Mouse (Mus musculus) midbrain, postnatal 0 days (tissue): ENCODE results near the gene Cnrip1. TPM values are rescaled to one million over a fixed set of nuclear protein-coding genes. Genes with fewer than 3 reads are reported as not detected.

Experiments
- ATAC-seq: fragments of 200-750 bp; cut with Nextera tagmentation; 2 replicates; pipeline ENCODE4 v1.8.0; 2017; ENCODE audit warnings: moderate number of reproducible peaks, mild to moderate bottlenecking, moderate TSS enrichment, moderate library complexity; ENCODE audit not compliant: low FRiP score
- DNase-seq: peaks from one replicate; pipeline ENCODE4 v3.0.0-alpha.2; 2015; ENCODE audit warnings: low spot score
- H3K27ac ChIP-seq: fragments of 300-500 bp; sonication (generic); 2 replicates; pipeline ENCODE4 v1.5.1; 2014; ENCODE audit warnings: low read depth, mild to moderate bottlenecking, low read length, mixed read lengths
- H3K27me3 ChIP-seq: fragments of 300-500 bp; sonication (generic); 2 replicates; pipeline ENCODE4 v1.6.1; 2014; ENCODE audit warnings: low read length, control low read depth, mixed read lengths; ENCODE audit not compliant: insufficient read depth
- H3K36me3 ChIP-seq: fragments of 300-500 bp; sonication (generic); 2 replicates; pipeline ENCODE4 v1.6.1; 2014; ENCODE audit warnings: low read length, control low read depth, mixed read lengths; ENCODE audit not compliant: insufficient read depth
- H3K4me1 ChIP-seq: fragments of 300-500 bp; sonication (generic); 2 replicates; pipeline ENCODE4 v1.6.1; 2014; ENCODE audit warnings: mild to moderate bottlenecking, control low read depth, antibody characterized with exemption, low read length, mixed read lengths; ENCODE audit not compliant: insufficient read depth
- H3K4me2 ChIP-seq: fragments of 300-500 bp; sonication (generic); 2 replicates; pipeline ENCODE4 v1.6.1; 2014; ENCODE audit warnings: low read depth, mild to moderate bottlenecking, low read length, mixed read lengths; ENCODE audit not compliant: poor library complexity, severe bottlenecking
- H3K4me3 ChIP-seq: fragments of 300-500 bp; sonication (generic); 2 replicates; pipeline ENCODE4 v1.5.1; 2014; ENCODE audit warnings: low read depth, mild to moderate bottlenecking, low read length, moderate library complexity
- H3K9ac ChIP-seq: fragments of 300-500 bp; sonication (generic); replicated peaks from 2 replicates; pipeline ENCODE4 v1.6.1; 2014; ENCODE audit warnings: mild to moderate bottlenecking, low read length, moderate library complexity, mixed read lengths; ENCODE audit not compliant: poor library complexity, severe bottlenecking
- H3K9me3 ChIP-seq: fragments of 300-500 bp; sonication (generic); 2 replicates; pipeline ENCODE4 v1.6.1; 2016; ENCODE audit warnings: low read length, control low read depth
- CTCF ChIP-seq: IDR thresholded peaks from 2 replicates; pipeline ENCODE4 v1.5.1; 2016; ENCODE audit warnings: antibody characterized with exemption, mild to moderate bottlenecking
- WGBS: fragments of 180-500 bp; shearing (Covaris S2); extraction: QIAGEN DNeasy Blood & Tissue Kit; methylation state at CpG from one replicate; pipeline ENCODE4 v1.1.7; 2014; 5-methylcytosine and 5-hydroxymethylcytosine counted together
- polyA plus RNA-seq: library from polyadenylated mRNA; unstranded; fragments of >200 nt; fragmentation: Nextera tagmentation; extraction: Ambion mirVana; gene quantifications from 2 replicates; pipeline ENCODE4 v1.2.1, GENCODE M21; 2015
- total RNA-seq: library from RNA; depleted of rRNA; stranded (reverse); fragments of >200 nt; gene quantifications from 2 replicates; pipeline ENCODE4 v1.2.3, GENCODE M21; 2014; rRNA removed

The Cnrip1 gene
- total and polyA plus RNA-seq, 2 experiments from 2014 or later, result 144 to 244 TPM

DNA sequence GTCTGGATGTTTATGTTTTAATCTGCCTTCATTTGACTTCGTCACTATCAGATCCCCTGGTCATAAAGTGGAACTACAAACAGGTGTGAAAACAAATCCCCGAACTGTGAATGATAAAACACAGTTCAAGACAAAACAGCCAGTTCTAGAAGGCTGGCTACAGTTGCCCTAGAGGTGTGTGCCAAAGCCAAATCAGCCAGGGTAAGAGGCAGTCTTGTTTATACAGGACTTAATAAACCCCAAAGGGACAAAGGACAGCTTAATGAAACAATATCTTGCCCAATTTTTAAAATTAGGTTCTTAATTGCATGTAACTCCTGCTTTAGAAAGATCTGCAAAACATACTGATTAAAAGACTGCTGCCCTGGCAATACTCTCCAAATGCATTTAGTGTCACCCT, 75.0 kb downstream of the Cnrip1 start:
- H3K27ac ChIP-seq, result no peak overlapping the region
- H3K36me3 ChIP-seq, result no peaks in the 10 kb centered on the region
- DNase-seq, result no peak
- no peaks in the 10 kb centered on the region for H3K4me1 ChIP-seq
- 77% methylated on average over 2 of the region's 2 CpGs for WGBS
- no peak overlapping the region for H3K9ac ChIP-seq
- no peaks in the 10 kb centered on the region for H3K27me3 ChIP-seq
- no peak for TF ChIP-seq CTCF
- no peak overlapping the region for H3K4me3 ChIP-seq
- H3K4me2 ChIP-seq, result no peak overlapping the region
- no peak for ATAC-seq
- H3K9me3 ChIP-seq, result no peaks in the 10 kb centered on the region

Other genes with a start within 250 kb of the Cnrip1 start
- gene Fbxo48, start 100.2 kb upstream of the Cnrip1 start, total RNA-seq, result 0.33 and 0.99 TPM in 2 replicates
- gene Fbxo48, start 100.2 kb upstream of the Cnrip1 start, polyA plus RNA-seq, result 0.12 and 0.19 TPM in 2 replicates
- 4.7 and 5.4 TPM in 2 replicates for gene Plek, start 795 bp downstream of the Cnrip1 start, total RNA-seq
- gene Plek, start 795 bp downstream of the Cnrip1 start, polyA plus RNA-seq, result 4.0 TPM in 2 replicates
- 125 and 136 TPM in 2 replicates for gene Ppp3r1, start 107.7 kb downstream of the Cnrip1 start, total RNA-seq
- gene Ppp3r1, start 107.7 kb downstream of the Cnrip1 start, polyA plus RNA-seq, result 253 and 268 TPM in 2 replicates
- gene Wdr92, start 130.5 kb downstream of the Cnrip1 start, total RNA-seq, result 10.5 and 14.8 TPM in 2 replicates
- 13.1 and 13.4 TPM in 2 replicates for gene Wdr92, start 130.5 kb downstream of the Cnrip1 start, polyA plus RNA-seq
- gene Pno1, start 160.0 kb downstream of the Cnrip1 start, total RNA-seq, result 29.0 and 30.2 TPM in 2 replicates
- gene Pno1, start 160.0 kb downstream of the Cnrip1 start, polyA plus RNA-seq, result 51.5 and 53.5 TPM in 2 replicates
- gene C1d, start 206.0 kb downstream of the Cnrip1 start, total RNA-seq, result 59.0 and 63.8 TPM in 2 replicates
- 188 and 207 TPM in 2 replicates for gene C1d, start 206.0 kb downstream of the Cnrip1 start, polyA plus RNA-seq